Mouse (Mus musculus): ENCODE data around the gene Shd. TPM values are rescaled to one million over a fixed set of nuclear protein-coding genes. Genes with fewer than 3 reads are reported as not detected.
A peak's percentile ranks its signal among the peaks of the same experiment; 100 is the strongest.

Gene Shd
- total RNA-seq, 2 experiments from 2014 or later: 0.88 TPM; not detected in 1

DNA sequence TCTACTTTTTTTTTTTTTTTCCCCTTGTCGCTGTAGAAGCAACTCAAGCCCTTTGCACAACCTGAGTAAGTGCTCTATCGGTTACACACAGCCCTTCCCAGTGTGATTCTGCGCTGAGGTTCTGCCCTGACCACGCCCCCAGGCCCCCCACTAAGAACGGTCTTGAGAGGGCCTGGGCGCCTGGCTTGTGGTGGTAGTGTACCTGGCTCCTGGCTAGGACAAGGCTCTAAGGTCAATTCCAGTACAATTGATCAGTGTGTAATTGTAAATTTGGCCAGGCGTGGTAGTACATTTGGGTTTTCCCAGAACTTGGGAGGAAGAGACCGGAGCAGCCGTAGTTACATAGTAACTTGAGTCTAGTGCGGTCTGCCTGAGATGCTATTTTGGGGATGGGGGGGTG, 36.7 kb downstream of the Shd start:
- no peak for ATAC-seq (ENCODE audit: poor library complexity, severe bottlenecking)

DNA sequence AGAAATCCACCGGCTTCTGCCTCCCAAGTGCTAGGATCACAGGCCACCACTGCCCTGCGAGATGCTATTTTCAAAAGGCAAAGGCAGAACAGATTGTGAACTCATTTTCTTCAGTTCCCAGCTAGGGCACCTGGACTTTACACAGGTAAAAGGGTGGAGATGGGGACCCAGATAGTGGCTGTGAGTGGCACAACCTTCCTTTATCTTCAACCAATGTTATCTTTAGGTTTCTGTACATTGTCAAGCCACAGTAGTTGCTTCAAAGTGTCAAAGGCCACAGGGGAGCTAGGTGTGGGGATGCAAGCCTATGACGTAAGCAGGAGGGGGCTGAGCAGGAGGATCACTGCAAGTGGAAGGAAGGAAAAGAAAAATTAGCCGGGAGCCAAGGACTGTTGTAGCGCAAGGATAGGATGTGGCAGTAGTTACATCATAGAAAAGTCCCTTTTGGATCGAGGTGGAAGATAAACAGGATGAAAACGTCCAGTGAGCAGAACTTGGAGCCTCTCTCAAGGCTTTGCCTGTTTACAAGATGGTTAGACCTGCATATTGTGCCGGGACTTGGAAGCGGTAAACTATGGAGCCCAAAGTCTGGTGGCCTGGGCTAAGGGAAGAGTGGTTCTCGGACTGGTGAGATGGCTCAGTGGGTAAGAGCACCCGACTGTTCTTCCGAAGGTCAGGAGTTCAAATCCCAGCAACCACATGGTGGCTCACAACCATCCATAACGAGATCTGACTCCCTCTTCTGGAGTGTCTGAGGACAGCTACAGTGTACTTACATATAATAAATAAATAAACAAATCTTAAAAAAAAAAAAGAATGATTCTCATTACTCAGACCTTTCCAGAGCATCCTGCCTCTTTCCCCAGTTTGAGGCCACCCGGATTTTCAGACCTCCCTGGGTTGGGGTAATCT, 37.4 kb downstream of the Shd start:
- ATAC-seq (ENCODE audit: poor library complexity, severe bottlenecking): no peak

DNA sequence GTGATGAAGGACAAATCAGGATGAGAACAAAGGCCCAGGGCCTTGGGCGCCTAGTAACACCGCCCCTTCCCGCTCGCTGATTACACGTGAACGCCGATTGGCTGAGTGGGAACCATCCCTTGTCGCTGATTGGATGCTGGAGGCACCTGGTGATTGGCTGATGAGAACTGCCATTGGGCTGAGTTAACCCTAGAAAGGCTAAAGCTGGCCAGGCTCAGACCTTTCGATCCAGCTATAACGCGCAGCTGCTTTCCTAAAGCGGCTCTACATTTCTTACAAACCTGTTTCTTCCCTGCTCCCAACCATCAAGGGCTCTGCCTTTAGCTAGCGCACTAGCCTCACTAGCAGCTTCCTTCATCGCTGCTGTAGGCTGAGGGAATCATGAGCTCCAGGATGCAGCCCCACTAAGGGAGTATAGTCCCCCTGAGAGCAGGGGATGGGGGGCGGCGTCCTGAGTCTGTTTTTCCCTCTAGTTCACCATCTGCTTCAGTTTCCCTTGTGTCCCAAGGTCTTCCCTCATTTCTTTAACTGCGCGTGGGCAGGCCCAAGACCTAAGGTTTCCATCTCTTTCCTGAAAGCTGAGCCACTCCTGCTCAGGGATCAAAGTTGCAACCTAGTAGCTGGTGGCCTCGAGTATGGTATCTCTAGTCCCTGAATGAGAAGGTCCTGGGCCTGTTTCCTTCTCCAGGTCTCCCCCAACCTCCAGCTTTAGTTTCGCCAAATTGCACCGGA, 38.3 kb downstream of the Shd start:
- ATAC-seq (ENCODE audit: poor library complexity, severe bottlenecking): peak; percentile 82

DNA sequence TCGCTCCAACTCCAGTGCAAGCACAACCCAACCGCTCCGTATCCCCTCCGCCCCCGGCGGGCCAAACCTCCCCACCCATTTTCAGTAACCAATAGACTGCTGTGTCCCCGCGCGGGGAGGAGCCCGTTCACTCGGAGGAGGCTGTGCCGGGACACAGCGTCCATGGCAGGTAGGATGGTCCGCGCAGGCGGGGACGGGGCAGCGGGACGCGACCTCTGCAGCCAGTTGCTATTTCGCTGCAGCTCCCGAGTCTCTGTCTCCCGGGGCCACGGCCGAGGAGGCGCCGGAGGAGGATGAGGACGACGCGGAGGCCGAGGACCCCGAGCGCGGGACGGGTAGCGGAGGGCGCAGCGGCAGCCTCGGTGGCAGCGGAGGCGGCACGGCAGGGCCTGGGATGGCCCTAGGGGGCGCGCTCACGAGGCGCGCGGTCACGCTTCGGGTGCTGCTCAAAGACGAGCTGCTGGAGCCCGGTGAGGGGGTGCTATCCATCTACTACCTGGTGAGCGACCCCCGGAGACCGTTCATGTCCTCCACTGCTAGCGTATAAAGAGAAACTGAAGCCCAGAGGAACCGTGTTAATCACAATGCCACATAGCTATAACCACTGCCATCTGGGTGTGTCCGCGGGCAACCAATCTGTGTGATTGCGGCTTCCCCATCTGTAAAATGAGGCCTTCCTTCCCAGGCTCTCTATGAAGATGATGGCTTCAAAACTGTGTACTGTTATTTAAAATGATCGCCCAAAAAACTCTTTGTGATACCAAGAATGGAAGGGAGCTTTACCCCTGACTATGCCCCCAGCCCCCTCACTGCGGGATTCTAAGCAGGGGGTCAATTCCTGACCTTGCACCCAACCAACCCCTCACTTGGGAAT, 39.1 kb downstream of the Shd start:
- ATAC-seq (ENCODE audit: poor library complexity, severe bottlenecking): peak; percentile 86

DNA sequence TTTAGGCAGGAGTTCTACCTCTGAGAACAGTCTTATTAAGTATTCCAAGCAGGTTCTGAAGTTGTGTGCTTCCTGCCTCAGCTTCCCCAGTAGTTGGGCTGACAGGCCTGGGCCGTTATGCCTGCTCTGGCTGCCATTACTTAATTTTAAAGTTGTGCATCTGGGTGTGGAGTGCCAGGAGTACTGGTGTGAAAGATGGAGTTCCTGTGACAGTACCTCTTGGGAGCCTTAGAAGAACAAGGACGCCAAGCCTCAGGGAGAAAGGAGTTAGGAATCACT, 39.6 kb downstream of the Shd start:
- no peak for ATAC-seq (ENCODE audit: poor library complexity, severe bottlenecking)

DNA sequence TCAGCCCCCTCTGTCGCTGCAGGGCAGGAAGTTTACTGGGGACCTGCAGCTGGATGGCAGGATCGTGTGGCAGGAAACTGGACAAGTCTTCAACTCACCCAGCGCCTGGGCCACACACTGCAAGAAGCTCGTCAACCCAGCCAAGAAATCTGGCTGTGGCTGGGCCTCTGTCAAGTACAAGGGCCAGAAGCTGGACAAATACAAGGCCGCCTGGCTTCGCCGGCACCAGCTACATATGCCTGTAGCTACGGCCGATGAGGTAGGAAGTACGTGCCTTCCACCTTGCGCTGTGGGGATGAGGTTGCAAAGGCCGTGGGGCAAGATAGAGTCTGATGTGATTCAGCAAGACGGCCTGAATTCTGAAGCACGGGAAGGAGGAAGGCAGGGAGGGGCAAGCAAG, 40.0 kb downstream of the Shd start:
- no peak for ATAC-seq (ENCODE audit: poor library complexity, severe bottlenecking)

DNA sequence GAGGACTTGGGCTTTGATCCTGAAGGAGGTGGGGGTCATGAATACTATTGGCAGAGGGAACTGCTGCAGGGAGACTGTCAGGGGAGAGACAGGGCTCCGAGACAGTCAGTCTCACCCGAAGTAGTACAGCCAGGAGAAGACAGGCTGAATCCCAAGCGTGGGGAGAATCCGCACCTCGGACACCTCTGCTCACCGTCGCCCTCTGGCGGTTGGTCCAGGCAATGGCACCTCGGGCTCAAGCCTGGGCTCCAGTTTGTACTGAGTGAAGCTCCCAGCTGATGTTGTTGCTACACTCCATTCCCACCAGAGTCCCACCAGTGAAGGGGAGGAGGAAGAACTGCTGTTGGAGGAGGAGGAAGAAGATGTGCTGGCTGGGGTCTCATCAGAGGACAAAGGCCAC, 40.4 kb downstream of the Shd start:
- peak; percentile 48 for ATAC-seq (ENCODE audit: poor library complexity, severe bottlenecking)

DNA sequence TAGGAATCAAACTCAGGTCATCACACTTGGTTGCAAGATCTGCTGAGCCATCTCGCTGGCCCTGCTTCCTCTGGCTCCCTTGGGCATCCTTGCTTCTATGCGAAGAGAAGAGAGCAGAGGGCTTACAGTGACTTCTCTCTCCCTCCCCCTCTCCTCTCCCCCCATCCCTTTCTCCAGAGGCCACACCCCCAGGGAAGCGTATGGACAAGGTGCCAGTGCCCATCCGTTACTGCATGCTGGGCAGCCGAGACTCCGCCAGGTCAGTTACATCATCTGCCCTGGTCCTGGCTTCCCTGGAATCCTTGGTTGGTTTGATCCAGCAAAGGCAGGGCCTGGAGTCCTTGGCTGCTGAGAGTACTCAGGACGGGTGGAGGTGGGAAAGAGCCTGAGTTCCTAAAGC, 41.2 kb downstream of the Shd start:
- no peak for ATAC-seq (ENCODE audit: poor library complexity, severe bottlenecking)

DNA sequence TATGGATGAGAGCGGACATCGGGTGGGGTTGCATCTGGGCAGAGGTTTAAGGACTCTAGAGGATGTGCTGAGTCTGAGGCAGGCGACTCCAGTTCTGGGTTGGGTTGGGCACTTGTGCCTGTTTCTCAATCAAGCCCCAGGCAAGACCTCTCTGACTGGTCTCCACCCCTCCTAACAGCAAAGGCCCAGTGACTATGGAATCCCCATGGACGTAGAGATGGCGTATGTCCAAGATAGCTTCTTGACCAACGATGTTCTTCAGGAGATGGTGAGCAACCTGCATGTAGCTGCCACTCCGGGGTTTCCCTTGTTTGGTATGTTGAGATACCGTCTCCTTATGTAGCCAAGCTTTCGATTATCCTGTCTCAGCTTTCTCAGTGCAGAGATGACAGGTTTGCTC, 45.0 kb downstream of the Shd start:
- no peak for ATAC-seq (ENCODE audit: poor library complexity, severe bottlenecking)

DNA sequence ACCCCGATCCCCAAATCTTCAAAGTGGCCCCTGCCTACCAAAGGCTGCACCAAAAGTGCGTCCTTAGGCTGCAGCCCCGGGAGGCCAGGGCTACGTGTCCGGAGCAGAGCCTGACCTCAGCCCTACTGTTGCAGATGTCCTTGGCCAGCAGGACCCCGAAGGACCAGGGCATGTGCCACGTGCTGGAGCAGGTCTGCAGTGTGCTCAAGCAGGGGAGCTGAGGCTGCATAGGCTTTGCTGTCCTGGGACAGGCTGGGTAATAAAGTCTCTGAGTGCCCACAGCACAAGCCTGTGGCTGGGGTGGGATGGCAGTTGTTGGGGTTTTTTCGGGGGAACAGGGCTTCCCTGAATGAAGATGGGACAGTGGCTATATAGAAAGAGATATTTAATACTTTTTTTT, 46.1 kb downstream of the Shd start:
- ATAC-seq (ENCODE audit: poor library complexity, severe bottlenecking): no peak

DNA sequence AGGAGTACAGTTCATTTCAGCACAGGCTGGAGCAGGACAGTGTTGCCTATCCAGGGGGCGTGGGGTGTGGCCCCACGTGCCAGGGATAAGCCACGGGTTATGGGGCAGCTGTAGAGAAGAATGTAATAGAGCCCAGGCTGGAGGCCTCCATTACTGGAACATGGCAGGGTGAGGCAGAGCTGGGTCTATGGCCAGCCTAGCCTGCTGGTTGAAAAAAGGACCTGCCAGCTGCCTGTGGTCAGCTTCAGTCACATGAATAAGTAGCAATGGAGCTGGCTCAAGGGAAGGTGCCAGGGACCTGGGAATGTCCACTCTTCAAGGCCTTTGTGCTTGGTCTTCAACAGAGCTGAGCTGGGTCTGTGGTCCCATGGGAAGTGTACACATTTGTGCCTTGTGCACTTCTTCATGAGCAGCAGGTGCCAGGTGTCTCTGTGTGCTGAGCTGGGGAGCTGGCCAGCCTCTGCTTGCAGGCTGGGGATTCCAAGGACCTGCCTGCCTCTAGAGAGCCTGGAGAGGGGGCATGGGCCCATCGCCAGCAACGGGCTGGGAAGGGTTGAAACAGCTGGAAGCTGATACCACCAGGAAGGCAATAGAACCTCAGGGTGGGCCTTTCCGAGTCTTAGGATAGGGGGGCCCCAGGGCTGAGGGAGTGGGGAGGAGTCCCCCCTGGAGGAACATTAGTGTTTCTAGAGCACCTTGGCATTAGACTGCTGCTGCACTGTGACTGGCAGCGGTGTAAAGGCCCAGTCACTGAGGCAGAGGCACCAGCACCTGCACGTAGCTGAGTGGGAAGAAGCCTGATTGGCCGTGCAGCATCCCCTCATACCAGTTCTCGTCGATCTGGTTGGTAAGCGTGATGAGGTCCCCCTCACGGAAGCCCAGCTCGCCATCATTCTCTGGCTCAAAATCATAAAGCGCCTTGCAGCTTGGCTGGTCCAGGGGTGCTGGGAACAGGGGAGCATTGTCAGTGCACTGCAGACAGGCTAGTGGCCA, 46.8 kb downstream of the Shd start:
- ATAC-seq (ENCODE audit: poor library complexity, severe bottlenecking): no peak

DNA sequence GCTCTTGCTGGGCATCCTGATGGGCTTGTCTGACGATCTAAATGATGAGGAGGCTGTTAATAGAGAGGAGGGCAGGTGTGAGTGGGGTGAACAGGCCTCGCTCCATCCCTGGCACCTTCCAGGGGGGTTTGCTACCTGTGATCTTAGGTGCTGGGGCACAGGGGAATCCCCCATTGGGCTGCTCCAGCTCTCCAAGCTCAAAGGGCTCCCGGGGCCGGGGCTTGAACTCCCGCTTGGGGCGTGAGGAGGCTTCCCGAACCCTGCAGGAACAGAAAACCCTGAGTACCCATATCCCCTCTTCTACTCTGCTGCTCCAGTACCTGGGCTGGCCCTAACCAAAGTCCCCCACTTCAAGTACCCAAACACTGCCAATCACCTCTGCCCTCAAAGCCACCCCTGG, 47.6 kb downstream of the Shd start:
- no peak for ATAC-seq (ENCODE audit: poor library complexity, severe bottlenecking)

DNA sequence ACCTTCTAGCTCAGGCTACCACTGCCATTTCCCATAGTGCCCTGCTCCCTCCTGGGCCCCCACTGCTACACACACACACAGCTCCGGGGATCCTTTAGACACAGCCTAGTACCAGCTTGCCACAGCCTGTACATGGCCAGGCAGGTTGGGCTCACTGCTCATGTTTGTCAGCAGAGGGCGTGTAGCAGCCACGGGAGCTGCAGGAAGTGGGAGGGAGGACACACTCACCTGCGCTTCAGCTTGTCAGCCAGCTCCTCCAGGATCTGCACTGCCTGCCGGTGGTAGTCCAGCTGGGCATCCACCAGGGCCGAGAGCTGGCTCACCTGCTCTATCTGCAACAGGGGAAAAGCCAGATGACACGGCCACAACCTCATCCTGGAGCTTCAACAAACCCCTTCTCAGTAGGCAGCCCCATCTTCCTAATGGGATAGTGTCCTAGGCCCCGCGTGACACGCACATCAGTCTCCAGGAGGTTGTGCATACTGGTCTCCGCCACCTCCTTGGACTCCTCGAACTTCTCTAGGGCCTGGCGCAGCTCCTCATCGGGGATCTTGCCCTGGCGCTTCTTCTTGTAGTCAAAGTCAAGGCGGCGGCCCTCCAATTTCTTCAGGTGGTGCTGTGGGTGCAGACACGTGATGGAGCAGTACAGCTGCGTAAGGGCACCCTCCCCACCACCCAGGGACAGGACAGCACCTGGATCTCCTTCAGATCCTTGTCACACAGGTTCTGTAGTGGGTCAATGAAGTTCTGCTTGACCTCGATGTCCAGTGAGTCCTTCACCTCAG, 48.3 kb downstream of the Shd start:
- ATAC-seq (ENCODE audit: poor library complexity, severe bottlenecking): peak; percentile 39; the same call in 1 of the 2 replicates

DNA sequence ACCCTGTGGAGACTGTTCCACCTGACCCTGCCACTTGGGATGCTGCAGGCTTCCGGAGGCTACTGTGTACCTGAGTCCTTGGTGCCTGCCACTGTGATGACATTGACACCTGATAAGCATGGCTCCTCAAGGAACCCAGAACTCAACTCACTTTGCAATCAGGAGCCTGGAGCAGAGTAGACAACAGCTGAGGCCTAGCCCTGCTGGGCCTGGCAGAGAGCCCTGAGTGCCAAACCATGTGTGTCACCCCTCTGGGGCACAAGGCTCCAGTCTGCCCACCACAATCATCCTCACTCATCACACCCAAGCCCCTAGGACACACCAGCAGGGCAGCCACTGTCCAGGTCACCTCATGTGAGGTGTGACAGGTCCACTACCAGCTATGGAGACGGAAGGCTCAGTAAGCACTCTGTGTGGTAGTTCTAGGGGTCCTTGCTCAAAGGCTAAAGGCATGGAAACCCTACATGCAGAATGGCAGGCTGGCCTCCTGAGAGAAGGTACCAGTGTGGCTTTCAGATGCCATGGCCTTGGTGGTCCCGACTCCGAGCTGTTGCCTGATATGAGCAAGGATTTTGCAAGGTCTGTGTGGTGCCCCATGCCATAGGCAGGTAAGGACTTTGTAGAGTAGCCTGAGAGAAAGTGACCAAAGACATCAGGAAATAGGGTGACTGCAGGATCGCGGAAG, 50.3 kb downstream of the Shd start:
- no peak for ATAC-seq (ENCODE audit: poor library complexity, severe bottlenecking)

DNA sequence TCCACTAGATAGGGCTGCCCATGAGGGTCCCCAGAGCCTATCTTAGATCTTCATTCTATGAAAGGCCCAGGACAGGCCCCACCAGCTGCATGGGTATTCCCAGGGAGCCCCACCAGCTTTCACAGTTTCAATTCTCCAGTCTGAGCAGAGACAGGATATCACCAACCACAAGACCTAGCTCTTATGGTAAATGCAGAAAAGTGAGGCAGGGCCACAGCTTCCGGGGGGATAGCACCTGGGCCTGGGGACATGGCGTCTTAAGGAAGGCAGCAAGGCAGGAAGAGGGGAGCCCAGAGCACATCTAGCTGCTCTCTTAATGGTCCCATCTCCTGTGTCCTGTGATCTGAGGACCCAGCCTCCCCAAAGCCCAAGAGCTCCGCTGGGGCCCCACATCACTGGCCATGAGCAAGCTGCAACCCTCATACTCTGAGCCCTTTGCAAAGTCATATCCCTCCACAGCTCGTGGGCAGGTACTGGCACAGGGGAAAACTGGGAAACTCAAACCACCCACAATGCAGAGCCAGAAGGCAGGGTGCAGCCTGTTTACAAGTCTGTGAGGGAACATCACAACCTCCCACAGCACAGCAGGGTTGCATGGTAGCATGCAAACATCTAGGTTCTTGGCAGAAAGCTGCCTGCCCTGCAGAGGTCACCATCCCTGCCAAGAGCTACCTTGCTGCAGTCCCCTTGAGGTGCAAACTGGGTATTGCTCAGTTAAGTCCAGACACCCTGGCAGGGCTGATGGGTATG, 51.1 kb downstream of the Shd start:
- ATAC-seq (ENCODE audit: poor library complexity, severe bottlenecking): peak; percentile 25

DNA sequence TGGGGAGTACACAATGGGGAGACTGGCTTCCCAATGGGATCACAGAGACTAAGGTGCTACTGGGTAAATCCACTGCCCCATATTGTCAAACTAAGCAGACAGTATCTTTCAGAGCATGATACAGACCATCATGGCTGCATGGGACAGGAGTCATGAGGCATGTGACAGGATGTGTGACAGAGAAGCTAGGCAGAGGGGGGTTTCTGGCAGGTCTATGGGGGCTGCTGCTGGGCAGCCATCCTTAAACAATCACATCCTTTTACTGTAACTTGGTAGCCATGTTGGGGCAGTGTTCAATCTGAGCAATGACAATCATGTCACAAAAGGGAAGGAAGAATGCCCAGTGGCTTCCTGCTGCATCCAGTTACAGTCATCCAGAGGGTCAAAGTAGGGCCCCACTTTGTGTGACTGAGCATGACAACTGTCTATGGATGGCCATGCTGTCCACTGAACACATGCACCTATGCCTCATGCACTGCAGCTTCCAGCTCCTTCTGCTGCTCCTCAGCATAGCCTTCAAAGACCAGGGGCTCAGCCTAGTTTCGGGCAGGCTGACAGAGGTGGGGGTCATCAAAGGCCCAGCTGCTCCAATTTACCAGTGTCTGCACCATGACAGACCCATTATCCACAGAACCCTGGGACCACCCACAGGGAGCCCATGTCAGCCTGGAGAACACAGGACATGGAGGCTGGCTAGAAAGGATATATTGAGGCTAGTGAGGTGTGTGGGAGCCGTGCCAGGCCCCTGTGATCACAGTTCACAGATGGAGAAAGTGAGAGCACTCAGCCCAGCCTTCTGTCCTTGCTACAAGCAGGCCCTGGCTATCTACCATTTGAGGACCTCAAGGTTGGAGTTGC, 52.1 kb downstream of the Shd start:
- ATAC-seq (ENCODE audit: poor library complexity, severe bottlenecking): no peak

DNA sequence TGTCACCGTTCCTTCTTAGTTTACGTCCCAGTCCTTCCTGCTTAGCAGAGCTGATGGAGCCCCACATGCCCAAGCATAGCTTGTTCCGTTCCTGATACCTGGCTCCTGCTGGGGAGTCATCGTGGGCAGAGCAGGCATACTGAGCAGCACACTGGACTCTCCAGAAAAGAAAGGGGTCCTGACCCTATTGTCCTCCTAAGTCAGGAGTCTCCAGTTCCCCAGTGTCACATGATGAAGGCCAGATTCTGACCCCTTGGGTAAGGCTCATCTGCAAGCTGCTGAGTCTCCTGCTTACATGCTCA, 52.7 kb downstream of the Shd start:
- no peak for ATAC-seq (ENCODE audit: poor library complexity, severe bottlenecking)
